Mouse (Mus musculus): ENCODE measurements around the gene Kcna2. TPM values are rescaled to one million over a fixed set of nuclear protein-coding genes. Genes with fewer than 3 reads are reported as not detected.

Kcna2 gene
- polyA plus RNA-seq, 1 experiment = 3.8 TPM

- Histone ChIP-seq H3K36me3 (ENCODE audit: control insufficient read depth, insufficient read depth, low read length) (no peaks in the 10 kb centered on the region), H3K4me1 (ENCODE audit: control insufficient read depth, insufficient read depth, insufficient read length) (peaks cover 10% of the 10 kb centered on the region), H3K27ac (ENCODE audit: insufficient read depth, low read length) (no peak overlapping the region), H3K4me3 (ENCODE audit: extremely low read depth, insufficient read depth, insufficient read length) (no peak overlapping the region), H3K27me3 (ENCODE audit: control insufficient read depth, insufficient read depth, low read length) (no peaks in the 10 kb centered on the region)
- WGBS = 92% methylated on average over 4 of the region's 4 CpGs
- no peak for TF ChIP-seq POLR2A (IDR thresholded peaks at IDR 0.05; ENCODE audit: low read depth, low read length)
- DNase-seq (ENCODE audit: low read depth in 1 of 2, low spot score in 2 of 2) = no peak
These were observed 13.5 kb upstream of the Kcna2 start for GRCm38 (mm10) chr3:107087410-107087809.

GRCm38 (mm10) chr3:107088820-107089219, 12.1 kb upstream of the Kcna2 start:
- 86% methylated on average over 3 of the region's 3 CpGs for WGBS
- H3K36me3 ChIP-seq (ENCODE audit: control insufficient read depth, insufficient read depth, low read length) = no peaks in the 10 kb centered on the region

GRCm38 (mm10) chr3:107089475-107089874, 11.5 kb upstream of the Kcna2 start:
- Histone ChIP-seq H3K4me1 (ENCODE audit: control insufficient read depth, insufficient read depth, insufficient read length) (peaks cover 10% of the 10 kb centered on the region; the same call in 1 of the 2 replicates), H3K4me3 (ENCODE audit: extremely low read depth, insufficient read depth, insufficient read length) (no peak overlapping the region), H3K27ac (ENCODE audit: insufficient read depth, low read length) (peak overlapping the region; percentile 56), H3K36me3 (ENCODE audit: control insufficient read depth, insufficient read depth, low read length) (no peaks in the 10 kb centered on the region), H3K27me3 (ENCODE audit: control insufficient read depth, insufficient read depth, low read length) (no peaks in the 10 kb centered on the region)
- no peak for TF ChIP-seq CTCF (IDR thresholded peaks at IDR 0.05; ENCODE audit: extremely low read depth, insufficient read depth, insufficient read length, insufficient replicate concordance)
- TF ChIP-seq POLR2A (IDR thresholded peaks at IDR 0.05; ENCODE audit: low read depth, low read length) = no peak
- WGBS = 75% methylated on average over 3 of the region's 3 CpGs
- no peak for DNase-seq (ENCODE audit: low read depth in 1 of 2, low spot score in 2 of 2)

More at GRCm38 (mm10) chr3:107088820-107089219, 12.1 kb upstream of the Kcna2 start:
- H3K4me1 ChIP-seq (ENCODE audit: control insufficient read depth, insufficient read depth, insufficient read length) = peaks cover 10% of the 10 kb centered on the region
- H3K27me3 ChIP-seq (ENCODE audit: control insufficient read depth, insufficient read depth, low read length) = no peaks in the 10 kb centered on the region
- no peak overlapping the region for H3K4me3 ChIP-seq (ENCODE audit: extremely low read depth, insufficient read depth, insufficient read length)
- TF ChIP-seq POLR2A (IDR thresholded peaks at IDR 0.05; ENCODE audit: low read depth, low read length) (no peak), CTCF (IDR thresholded peaks at IDR 0.05; ENCODE audit: extremely low read depth, insufficient read depth, insufficient read length, insufficient replicate concordance) (no peak)
- DNase-seq (ENCODE audit: low read depth in 1 of 2, low spot score in 2 of 2) = no peak
- H3K27ac ChIP-seq (ENCODE audit: insufficient read depth, low read length) = no peak overlapping the region

GRCm38 (mm10) chr3:107090001-107090400, 10.9 kb upstream of the Kcna2 start:
- TF ChIP-seq CTCF (IDR thresholded peaks at IDR 0.05; ENCODE audit: extremely low read depth, insufficient read depth, insufficient read length, insufficient replicate concordance) (no peak), POLR2A (IDR thresholded peaks at IDR 0.05; ENCODE audit: low read depth, low read length) (no peak)
- WGBS = 19% methylated on average over 7 of the region's 7 CpGs
- Histone ChIP-seq H3K4me1 (ENCODE audit: control insufficient read depth, insufficient read depth, insufficient read length) (peaks cover 10% of the 10 kb centered on the region; the same call in 1 of the 2 replicates), H3K27me3 (ENCODE audit: control insufficient read depth, insufficient read depth, low read length) (no peaks in the 10 kb centered on the region), H3K27ac (ENCODE audit: insufficient read depth, low read length) (peak overlapping the region; percentile 59), H3K4me3 (ENCODE audit: extremely low read depth, insufficient read depth, insufficient read length) (no peak overlapping the region), H3K36me3 (ENCODE audit: control insufficient read depth, insufficient read depth, low read length) (no peaks in the 10 kb centered on the region)
- no peak for DNase-seq (ENCODE audit: low read depth in 1 of 2, low spot score in 2 of 2)

- Histone ChIP-seq H3K4me1 (ENCODE audit: control insufficient read depth, insufficient read depth, insufficient read length) (peaks cover 10% of the 10 kb centered on the region; the same call in 1 of the 2 replicates), H3K27me3 (ENCODE audit: control insufficient read depth, insufficient read depth, low read length) (no peaks in the 10 kb centered on the region), H3K27ac (ENCODE audit: insufficient read depth, low read length) (peak overlapping the region; percentile 68), H3K4me3 (ENCODE audit: extremely low read depth, insufficient read depth, insufficient read length) (no peak overlapping the region), H3K36me3 (ENCODE audit: control insufficient read depth, insufficient read depth, low read length) (no peaks in the 10 kb centered on the region)
- 46% methylated on average over 11 of the region's 11 CpGs for WGBS
- no peak for TF ChIP-seq POLR2A (IDR thresholded peaks at IDR 0.05; ENCODE audit: low read depth, low read length)
- no peak for TF ChIP-seq CTCF (IDR thresholded peaks at IDR 0.05; ENCODE audit: extremely low read depth, insufficient read depth, insufficient read length, insufficient replicate concordance)
- DNase-seq (ENCODE audit: low read depth in 1 of 2, low spot score in 2 of 2) = no peak
These were observed 10.4 kb upstream of the Kcna2 start for GRCm38 (mm10) chr3:107090403-107091150.

- Histone ChIP-seq H3K4me3 (ENCODE audit: extremely low read depth, insufficient read depth, insufficient read length) (no peak overlapping the region), H3K27me3 (ENCODE audit: control insufficient read depth, insufficient read depth, low read length) (no peaks in the 10 kb centered on the region), H3K36me3 (ENCODE audit: control insufficient read depth, insufficient read depth, low read length) (no peaks in the 10 kb centered on the region), H3K27ac (ENCODE audit: insufficient read depth, low read length) (no peak overlapping the region), H3K4me1 (ENCODE audit: control insufficient read depth, insufficient read depth, insufficient read length) (peaks cover 12% of the 10 kb centered on the region; the same call in 1 of the 2 replicates)
- 15% methylated on average over 4 of the region's 4 CpGs for WGBS
- peak in 1 of 2 experiments; percentile 33 for DNase-seq (ENCODE audit: low read depth in 1 of 2, low spot score in 2 of 2)
- TF ChIP-seq CTCF (IDR thresholded peaks at IDR 0.05; ENCODE audit: extremely low read depth, insufficient read depth, insufficient read length, insufficient replicate concordance) (peak; percentile 63; the same call in 1 of the 2 replicates), POLR2A (IDR thresholded peaks at IDR 0.05; ENCODE audit: low read depth, low read length) (no peak)
These were observed 6.9 kb upstream of the Kcna2 start for GRCm38 (mm10) chr3:107094028-107094427.

GRCm38 (mm10) chr3:107096269-107096731, 4.6 kb upstream of the Kcna2 start:
- no peak overlapping the region for H3K4me3 ChIP-seq (ENCODE audit: extremely low read depth, insufficient read depth, insufficient read length)
- 89% methylated on average over 3 of the region's 3 CpGs for WGBS
- no peaks in the 10 kb centered on the region for H3K36me3 ChIP-seq (ENCODE audit: control insufficient read depth, insufficient read depth, low read length)
- DNase-seq (ENCODE audit: low read depth in 1 of 2, low spot score in 2 of 2) = no peak
- H3K27me3 ChIP-seq (ENCODE audit: control insufficient read depth, insufficient read depth, low read length) = peaks cover 1% of the 10 kb centered on the region; the same call in 1 of the 2 replicates
- no peak overlapping the region for H3K27ac ChIP-seq (ENCODE audit: insufficient read depth, low read length)
- peaks cover 4% of the 10 kb centered on the region; the same call in 1 of the 2 replicates for H3K4me1 ChIP-seq (ENCODE audit: control insufficient read depth, insufficient read depth, insufficient read length)
- TF ChIP-seq CTCF (IDR thresholded peaks at IDR 0.05; ENCODE audit: extremely low read depth, insufficient read depth, insufficient read length, insufficient replicate concordance) (no peak), POLR2A (IDR thresholded peaks at IDR 0.05; ENCODE audit: low read depth, low read length) (no peak)

Measured in spleen, adult 2 months (tissue).